Mouse (Mus musculus) cerebral cortex, adult 2 months (tissue): ENCODE data around the gene Ckap2.

ENCODE experiments used
- WGBS: fragments of 180-500 bp; shearing (Covaris S2); methylation state at CpG from one replicate; pipeline ENCODE4 v1.1.7; 2018; 5-methylcytosine and 5-hydroxymethylcytosine counted together

The Ckap2 gene

DNA sequence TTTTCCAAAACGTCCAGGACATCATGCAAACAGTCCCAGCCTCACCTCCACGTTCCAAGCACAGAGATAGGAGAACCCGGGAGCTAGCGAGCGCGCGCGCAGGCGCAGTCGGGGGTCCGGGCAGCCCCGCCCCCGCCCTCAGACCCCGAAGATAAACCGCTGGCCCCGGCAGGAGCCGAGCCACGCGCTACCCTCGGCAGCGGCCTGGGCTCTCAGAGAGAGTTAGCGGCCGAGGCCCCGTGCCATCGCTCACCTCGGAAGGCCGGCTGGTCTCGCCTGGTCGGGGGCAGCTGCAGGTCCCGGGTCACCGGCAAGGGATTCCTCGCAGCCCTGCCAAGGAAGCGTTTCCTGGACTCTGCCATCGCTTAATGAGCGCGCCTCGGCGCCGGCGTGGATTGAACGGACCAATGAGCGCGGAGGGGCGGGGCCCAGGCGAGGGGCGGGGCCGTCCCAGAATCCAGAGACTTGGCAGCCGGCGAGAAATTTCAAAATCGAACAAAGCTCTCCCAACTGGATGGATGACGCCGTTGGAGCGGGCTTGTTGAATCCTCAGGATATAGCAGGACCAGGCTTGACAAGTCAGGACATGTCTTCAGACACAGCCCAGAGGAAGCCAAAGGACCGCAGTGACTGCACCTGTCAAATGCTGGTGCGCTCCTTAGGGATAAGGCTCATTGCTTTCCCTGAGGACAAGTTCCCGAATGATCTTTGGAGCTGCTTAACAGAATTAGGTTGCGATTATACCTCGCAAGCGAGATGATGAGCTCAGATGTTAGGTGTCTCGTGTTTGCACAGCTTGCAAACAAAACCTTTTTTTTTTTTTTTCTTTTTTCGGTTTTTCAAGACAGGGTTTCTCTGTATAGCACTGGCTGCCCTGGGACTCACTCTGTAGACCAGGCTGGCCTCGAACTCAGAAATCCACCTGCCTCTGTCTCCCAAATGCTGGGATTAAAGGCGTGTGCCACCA, at the start of gene Ckap2:
Gene Ckap2, minus strand, starts transcription at position 389 of the 967 bp plus-strand sequence.
- 2% methylated on average over 63 of the region's 63 CpGs for WGBS

DNA sequence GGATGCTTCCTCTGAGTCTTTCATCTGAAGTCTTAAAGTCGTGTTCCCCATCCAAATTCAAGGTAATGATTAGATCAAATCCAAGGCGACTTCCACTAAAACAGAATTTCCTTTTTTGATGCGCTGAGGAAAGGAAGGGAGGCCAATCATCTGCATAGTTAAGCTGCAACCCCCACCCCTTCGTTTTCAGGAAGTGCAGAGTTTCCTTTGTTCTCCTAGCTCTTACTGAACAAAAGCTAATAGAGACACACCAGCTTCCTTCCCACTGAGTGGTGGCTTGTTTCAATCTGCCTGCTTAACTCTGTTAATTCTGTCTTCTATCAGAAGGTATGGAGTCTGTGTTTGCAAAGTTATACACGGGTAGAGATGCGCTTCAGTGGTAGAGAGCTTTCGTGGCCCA, 43.0 kb upstream of the Ckap2 start:
- 54% methylated on average over 7 of the region's 7 CpGs for WGBS

DNA sequence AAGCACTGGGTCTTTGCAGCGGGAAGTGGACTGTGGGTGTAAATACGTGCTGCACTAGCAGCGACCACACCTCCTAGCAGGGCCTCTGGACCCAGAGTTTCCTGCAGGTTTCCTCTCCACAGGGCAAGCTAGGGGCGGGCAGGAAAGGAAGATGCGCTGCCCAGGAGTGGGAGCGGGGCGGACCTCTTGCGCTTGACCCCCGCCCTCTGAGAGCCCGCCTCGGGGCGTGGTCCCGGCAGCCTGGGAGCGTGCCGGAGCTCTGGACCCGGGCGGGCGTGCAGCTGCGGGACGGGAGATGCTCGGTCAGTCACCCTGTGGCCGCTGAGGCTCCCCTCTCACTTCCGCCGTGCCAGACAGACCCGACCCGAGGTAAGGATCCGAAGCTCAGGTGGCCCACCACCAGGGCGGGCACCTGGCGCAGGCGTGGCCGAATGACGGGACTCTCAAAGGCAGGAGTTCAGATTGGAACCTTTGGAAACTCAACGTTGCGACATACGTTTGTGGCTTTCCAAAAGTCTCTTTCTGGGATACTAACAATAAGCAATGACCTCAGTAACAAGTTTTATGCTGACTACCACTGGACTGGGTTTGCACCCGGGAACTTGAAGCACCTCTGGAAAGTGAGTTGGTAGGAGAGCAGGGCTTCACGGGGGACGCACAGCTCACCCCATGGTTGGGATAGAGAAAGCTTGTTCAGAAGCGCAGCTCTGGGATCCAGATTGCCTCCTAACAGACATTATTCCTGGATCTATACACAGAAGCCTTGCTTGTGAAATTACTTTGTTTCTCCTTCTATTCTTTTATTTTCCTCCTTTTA, 41.6 kb upstream of the Ckap2 start, which contains the start of gene Thsd1:
Gene Thsd1, plus strand, starts transcription at position 253 of the 817 bp plus-strand sequence.
- WGBS = 1% methylated on average over 39 of the region's 39 CpGs

DNA sequence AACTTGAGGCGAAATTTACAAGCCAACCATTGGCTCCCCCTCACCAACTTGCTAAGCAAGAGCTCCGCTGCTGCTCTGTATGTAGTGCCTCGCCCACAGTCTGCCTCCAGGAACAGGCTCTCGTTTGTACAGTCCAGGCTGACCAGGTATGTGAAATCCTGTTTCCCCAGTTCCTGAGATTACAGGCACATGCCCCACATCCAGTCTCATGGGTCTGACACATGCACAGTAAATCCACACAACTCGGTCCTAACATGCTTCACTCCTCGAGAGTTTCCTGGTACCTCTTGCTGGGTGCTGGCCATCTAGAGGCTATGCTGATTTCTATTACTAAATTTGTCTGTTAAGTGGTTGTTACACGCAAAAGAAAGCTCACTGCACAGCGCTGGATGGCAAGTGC, 40.7 kb upstream of the Ckap2 start:
- WGBS = 56% methylated on average over 8 of the region's 8 CpGs

DNA sequence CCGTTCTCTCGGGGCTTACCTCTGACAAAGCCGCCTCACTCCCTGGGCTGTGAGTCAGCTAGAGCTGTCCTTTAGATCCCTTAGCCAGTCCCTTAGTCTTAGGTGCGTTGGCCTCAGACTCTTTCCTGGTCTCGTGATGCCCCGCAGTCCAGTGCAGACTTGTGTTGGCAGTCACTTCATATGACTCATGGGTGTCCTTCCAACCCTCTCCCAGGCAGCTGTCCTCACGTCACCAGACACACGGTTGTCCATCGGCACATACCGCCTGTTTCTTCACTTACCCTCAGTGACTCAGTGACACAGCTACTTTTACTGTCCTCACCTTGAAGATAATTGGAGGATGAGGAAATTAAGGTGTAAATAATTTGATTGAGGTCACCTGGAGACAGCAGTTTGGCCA, 29.2 kb upstream of the Ckap2 start:
- 96% methylated on average over 10 of the region's 10 CpGs for WGBS

DNA sequence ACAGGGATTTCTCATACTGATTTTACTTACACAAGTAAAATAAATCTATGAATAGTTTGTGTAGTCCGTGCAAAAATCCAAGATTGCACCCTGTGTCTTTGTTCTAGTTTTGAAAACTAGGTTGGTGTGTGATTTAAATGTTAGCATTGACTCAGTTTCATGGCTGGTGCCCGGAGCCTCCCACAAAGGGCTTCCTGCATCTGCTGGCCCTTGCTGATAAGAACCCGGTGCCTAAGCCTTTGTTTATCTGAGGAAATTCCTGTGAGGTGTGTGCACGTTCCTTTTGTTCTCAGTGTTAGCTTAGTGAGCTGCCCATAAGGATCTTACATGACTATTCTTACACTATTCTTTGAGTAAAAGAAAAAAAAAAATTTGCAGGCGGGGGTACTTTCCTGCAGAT, 23.4 kb upstream of the Ckap2 start:
- 65% methylated on average over 5 of the region's 5 CpGs for WGBS

DNA sequence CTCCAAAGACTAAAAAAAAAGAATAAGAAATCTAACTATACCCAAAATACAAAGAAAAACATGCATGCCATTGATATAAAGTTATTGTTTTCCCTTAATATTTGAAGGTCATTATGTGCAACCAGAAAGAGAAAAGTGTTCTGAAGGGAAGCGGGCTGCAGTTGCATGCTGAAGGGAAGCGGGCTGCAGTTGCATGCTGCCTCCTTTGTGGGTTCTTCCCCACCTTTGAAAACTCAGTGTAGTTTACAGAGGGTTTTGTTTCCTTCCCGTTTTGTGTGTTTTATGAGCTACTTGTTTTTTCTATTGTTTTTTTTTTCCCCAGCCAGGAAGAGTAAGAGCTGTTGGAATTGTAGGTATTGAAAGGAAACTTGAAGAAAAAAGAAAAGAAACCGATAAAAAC, 21.9 kb upstream of the Ckap2 start:
- WGBS = 72% methylated on average over 4 of the region's 4 CpGs

DNA sequence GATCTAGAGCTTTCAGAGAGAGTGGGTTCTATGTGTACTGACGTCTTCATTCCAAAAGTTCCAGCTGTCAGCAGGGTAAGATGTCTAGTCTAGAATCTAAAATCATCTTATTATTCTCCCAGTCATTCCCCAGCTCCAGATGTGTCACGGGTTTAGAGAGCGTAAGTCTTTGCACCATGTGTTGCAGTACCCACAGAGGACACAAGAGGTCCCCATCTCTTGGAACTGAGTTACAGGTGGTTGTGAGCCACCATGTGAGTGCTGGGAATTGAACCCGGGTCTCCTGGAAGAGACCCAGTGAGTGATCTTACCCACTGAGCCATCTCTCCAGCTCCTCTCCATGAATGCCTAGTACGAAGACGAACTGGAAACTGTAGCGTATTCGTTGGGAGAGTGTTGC, 13.9 kb upstream of the Ckap2 start:
- 98% methylated on average over 8 of the region's 8 CpGs for WGBS

DNA sequence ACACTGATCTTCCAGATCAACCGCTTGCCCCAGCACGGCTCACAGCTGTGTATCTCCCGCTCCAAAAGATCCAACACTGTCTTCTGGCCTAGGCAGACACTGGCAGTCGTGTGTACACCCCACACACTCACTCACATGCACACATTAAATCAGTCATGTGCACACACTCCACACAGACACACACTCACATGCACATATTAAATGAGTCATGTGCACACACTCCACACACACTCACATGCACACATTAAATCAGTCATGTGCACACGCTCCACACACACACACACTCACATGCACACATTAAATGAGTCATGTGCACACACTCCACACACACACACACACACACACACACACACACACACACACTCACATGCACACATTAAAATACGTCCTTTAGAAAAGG, 12.3 kb upstream of the Ckap2 start:
- whole genome bisulfite sequencing = 70% methylated on average over 6 of the region's 6 CpGs

DNA sequence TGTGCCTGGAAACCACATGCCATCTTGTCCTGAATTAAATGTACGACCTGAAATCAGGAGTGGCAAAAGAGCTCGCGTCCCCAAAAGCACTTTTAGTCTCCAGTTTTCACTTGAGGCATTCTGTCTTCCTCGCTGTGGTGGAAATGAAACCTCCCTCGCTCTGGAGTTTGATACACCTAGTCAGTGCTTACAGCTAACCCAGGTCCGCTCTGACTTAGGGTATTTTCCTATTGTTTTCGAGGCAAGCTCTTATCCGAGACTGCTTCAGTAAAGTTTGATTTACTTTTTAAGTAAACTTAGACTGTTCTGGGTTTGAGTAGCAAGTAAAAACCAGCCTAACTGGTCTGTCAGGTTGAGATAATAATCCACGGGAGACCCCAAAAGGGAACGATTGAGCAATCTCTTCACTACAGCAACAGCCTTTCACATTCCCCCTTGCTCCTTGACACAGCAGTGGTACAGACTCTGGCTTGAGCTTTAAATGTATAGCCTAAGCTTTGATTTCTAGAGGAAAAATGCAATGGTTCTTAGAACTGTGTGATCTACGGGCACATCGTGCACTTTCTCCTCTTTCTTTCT, 7.9 kb upstream of the Ckap2 start:
- 8% methylated on average over 12 of the region's 12 CpGs for WGBS

DNA sequence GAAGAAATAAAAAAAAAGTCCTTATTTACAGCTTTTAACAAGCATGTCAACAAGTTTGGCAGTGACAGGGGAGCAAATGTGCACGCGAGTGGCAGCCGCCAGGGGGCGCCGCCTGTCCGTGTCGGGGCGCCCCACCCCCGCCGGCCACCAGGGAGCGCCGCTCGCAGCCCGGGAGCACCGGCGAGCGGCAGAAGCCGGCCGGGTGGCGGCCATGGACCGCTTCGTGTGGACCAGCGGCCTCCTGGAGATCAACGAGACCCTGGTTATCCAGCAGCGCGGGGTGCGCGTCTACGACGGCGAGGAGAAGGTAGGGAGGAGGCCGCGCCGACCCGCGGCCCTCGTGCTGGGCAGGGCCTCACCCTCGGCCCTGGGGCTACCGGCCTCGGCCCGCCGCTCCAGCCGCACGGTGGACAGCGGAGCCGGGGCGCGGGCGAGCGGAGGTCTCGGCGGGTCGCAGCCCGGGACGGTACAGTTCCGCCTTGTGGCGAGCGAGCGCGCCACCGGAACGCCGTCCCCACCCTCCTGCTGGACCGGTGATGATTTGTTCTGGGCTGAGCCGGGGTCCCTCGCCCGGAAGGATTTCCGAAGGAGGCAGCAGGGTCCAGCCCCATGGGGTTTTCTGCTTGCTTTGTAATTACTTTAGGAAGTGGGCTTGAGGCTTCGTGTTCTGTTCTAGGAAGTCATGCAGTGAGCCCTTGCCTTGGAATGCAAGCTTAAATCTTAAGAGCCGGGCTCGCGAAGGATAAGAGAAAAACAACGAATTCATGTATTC, 7.2 kb upstream of the Ckap2 start, which contains the start of gene Vps36:
Gene Vps36, plus strand, starts transcription at position 150 of the 772 bp plus-strand sequence.
- under 1% methylated on average over 73 of the region's 73 CpGs for WGBS

DNA sequence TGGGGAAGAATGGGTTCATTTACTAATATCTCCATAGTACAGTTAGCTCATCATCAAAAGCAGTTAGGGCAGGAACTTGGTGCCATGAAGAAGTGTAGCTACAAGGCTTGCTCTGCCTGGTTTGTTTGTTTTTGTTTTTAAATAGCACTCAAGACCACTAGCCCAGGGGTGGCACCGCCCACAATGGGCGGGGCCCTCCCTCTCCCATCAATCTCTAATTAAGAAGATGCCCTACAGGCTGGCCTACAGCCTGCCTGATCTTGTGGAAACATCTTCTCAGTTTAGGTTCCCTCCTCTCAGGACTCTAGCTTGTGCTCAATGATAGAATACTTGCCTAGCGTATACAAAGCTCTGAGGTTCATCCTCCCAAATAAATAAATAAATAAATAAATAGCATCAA, 735 bp downstream of the Ckap2 start:
- WGBS = 6% methylated on average over 3 of the region's 3 CpGs

DNA sequence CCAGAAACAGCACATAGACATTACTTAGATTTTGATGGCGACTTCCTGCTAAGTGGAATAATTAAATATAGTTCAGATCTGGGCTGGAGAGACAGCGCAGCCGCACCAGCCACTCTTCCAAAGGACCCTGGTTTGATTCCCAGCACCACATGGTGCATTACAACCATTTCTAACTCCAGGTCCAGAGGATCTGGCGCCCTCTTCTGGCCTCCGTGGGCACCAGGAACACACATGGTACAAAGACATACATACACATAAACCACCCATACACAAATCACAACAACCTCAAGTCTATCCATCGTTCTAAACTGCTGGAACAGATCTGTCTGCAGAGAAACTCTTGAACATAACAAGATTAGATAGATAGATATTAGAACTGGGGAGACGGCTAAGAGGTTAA, 9.7 kb downstream of the Ckap2 start:
- 98% methylated on average over 7 of the region's 7 CpGs for WGBS

DNA sequence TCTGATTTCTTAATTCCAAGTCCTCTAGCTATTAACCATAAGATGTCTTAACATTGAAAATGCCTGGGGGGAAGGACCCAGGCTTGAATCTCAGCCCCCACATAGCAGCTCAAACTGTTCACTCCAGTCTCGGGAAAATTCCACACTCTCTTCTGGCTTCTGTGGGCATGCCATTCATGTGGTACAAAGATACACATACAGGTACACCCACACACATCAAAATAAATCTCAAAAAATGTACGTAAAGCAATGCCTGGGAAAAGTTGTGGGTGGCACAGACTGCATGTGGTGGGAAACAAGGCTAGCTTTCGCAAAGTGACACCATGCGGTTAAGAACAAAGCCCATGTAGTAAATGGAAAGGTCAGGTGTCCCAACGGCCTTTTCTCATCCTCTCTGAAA, 16.5 kb downstream of the Ckap2 start:
- WGBS = 55% methylated on average over 5 of the region's 5 CpGs

DNA sequence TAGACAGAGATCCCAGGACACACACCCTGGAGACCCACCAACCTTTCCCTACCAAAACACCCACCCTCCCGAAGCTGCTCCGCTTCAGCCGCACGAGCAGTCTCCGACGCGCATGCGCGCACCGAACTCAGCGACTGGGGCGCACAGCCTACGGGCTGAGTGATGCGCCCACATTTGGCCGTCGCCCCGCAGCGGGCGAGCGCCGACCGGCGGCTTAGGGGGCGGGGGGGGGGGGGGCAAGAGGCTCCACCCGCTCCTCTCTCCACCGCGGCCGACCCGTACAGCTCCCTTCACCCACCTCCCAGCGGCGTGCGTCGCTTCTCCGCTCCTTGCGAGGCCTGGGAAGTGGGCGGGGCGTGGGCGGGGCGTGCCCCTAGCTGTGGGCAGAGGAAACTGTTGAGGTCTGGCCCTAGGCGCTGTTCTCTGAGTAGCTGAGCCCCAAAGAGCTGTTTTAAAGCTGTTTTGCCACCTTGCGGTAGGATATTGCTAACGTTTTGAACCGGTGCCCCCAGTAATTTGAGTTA, 19.5 kb downstream of the Ckap2 start, which contains the start of gene Nek3:
Gene Nek3, minus strand, starts transcription at position 356 of the 524 bp plus-strand sequence.
- WGBS = 1% methylated on average over 42 of the region's 43 CpGs

DNA sequence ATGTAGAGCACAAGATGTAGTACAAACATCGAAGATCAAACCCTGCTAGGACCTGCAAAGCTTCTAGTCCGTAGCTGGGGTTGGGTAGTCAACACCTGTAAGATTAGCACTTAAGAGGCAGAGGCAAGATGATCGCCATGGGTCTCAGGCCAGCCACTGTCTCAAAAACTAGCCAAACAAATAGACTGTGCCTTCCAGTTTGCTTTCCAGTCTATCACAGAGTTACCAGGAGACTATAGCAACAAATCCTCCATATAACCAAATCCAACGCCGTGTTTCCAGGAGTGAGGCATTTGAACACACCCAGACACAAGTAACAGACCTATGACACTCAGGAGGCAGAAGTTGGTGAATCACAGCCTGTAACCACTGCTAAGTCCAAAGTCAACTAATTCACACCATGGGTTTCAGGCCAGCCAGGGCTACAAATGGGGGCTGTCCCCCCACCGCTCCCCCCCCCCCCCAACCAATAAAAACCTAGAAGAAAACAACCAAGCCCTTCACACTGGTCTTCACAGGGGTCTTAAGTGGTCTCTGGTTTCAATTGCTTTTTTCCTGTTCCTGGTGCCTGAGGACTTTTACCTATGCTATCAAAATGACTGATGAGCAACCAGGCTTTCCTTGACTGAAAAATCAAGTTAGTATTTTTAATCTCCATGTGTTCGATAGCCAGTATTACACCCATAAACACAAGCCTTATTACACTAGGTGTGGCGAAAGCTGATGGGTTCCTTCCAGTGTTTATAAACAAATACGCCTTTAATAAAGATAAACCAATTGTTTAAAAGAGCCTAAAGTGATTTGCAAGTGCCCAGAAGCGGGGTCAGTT, 20.2 kb downstream of the Ckap2 start:
- 41% methylated on average over 10 of the region's 10 CpGs for WGBS

DNA sequence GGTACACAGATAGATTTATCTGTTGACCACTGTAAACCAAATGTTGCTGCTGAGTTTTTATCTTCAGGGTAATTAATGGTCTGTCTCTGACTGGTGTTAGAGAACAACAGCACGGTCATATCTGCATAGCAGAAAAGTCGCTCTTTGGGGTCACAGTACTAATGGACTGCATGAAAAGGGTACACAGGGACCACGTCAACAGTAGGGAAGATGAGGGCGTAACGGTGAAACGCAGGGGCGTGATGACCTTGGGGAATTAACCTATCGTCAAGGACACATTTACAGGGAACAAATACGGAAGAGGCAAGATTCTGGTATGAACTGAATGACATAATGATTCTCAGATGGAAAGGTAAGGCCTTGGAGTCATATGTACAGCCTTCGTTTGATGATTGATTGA, 21.2 kb downstream of the Ckap2 start:
- 97% methylated on average over 10 of the region's 10 CpGs for WGBS

DNA sequence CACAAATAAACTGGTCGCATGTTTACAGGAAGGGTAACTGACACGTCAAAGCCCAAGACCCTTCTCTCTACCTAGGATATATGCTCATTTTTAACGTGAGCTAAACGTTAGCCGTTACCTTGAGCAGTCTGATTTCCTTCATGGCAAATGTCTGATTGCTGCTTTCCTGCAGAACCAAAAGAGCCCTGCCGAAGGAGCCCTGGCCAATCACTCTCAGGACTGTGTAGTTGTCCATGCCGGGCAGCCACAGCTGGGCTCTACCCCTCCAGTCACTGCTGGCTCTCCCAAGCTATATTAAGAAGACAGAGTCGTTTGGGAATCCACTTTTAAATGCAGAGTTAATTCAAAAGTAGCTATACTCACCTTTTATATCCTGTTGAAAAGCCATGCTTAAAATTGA, 23.4 kb downstream of the Ckap2 start:
- 85% methylated on average over 8 of the region's 8 CpGs for WGBS

DNA sequence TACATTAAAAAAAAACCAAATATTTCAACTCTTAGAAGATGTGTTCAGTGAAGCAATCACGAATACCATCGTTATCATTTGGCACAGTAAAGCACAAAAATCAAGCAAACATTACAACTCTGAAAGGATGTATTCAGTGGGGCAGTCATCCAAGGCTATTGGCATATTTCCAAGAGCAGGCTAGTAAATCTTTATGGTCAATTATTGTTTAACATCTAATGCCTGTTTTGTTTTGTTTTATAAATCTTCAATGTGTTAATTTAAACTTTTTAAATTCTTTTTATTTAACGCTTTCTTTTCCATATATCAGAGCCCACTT, 35.3 kb downstream of the Ckap2 start:
- 43% methylated on average over 3 of the region's 3 CpGs for WGBS

DNA sequence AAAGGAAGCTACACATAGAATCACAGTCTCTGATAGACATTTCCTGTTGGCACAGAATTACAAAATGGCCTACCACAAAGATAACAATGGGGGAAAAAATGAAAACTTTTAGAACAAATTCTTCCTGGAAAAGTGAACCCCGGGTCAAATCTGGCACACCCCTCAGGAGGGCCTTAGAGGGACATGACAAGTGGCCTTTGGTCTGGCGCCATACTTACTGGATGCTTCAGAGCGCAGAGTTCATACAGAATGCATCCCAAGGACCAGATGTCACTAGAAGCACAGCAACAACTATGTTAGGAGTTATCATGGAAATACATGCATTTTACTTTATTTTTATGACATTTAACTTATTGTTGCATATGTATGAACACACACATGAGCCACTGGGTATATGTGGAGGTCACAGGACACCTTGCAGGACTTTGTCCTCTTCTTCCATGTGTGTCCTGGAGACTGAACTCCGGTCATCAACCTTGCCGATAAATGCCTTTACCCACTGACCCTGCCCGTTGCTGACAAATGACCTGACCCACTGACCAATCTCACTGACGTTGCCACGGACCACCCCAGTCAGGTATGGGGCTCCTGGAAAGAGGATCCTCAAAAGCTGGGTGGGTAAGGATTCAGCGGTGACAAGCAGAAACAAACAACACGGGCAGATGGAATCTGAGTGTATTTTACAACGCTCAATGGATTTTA, 35.8 kb downstream of the Ckap2 start:
- WGBS = 86% methylated on average over 11 of the region's 11 CpGs
